Mouse (Mus musculus) intestine, embryonic 14.5 days (tissue): ENCODE data around the gene Camsap3. TPM values are rescaled to one million over a fixed set of nuclear protein-coding genes. Genes with fewer than 3 reads are reported as not detected.

Source experiments
- ATAC-seq: fragments of 200-750 bp; cut with Nextera tagmentation; replicated peaks from 2 replicates; pipeline ENCODE4 v1.8.0; 2017; ENCODE audit warnings: low read depth, moderate number of reproducible peaks, moderate TSS enrichment, moderate library complexity; ENCODE audit not compliant: low FRiP score, low TSS enrichment
- DNase-seq: peaks from one replicate; pipeline ENCODE4 v3.0.0-alpha.2; 2018; ENCODE audit warnings: low spot score
- H3K27ac ChIP-seq: fragments of 300-500 bp; sonication (generic); 2 replicates; pipeline ENCODE4 v1.5.1; 2014; ENCODE audit warnings: low read depth, mild to moderate bottlenecking, control low read depth
- H3K27me3 ChIP-seq: fragments of 300-500 bp; sonication (generic); replicated peaks from 2 replicates; pipeline ENCODE4 v1.6.1; 2014; ENCODE audit warnings: low read length, control low read depth; ENCODE audit not compliant: control insufficient read depth, insufficient read depth
- H3K36me3 ChIP-seq: fragments of 300-500 bp; sonication (generic); 2 replicates; pipeline ENCODE4 v1.6.1; 2014; ENCODE audit warnings: low read length, control low read depth; ENCODE audit not compliant: control insufficient read depth, insufficient read depth
- H3K4me1 ChIP-seq: fragments of 300-500 bp; sonication (generic); replicated peaks from 2 replicates; pipeline ENCODE4 v1.6.1; 2014; ENCODE audit warnings: low read length, control low read depth, mixed read lengths; ENCODE audit not compliant: control insufficient read depth, insufficient read depth
- H3K4me2 ChIP-seq: fragments of 300-500 bp; sonication (generic); 2 replicates; pipeline ENCODE4 v1.6.1; 2014; ENCODE audit warnings: low read length
- H3K4me3 ChIP-seq: fragments of 300-500 bp; sonication (generic); 2 replicates; pipeline ENCODE4 v1.5.1; 2014; ENCODE audit warnings: low read depth, low read length, control low read depth, mixed read lengths
- H3K9ac ChIP-seq: fragments of 300-500 bp; sonication (generic); 2 replicates; pipeline ENCODE4 v1.6.1; 2014; ENCODE audit warnings: mild to moderate bottlenecking, low read length
- H3K9me3 ChIP-seq: fragments of 300-500 bp; sonication (generic); 2 replicates; pipeline ENCODE4 v1.6.1; 2016; ENCODE audit warnings: low read length, control low read depth; ENCODE audit not compliant: control insufficient read depth
- WGBS: fragments of 180-500 bp; shearing (Covaris S2); extraction: QIAGEN DNeasy Blood & Tissue Kit; methylation state at CpG from one replicate; pipeline ENCODE4 v1.1.7; 2014; 5-methylcytosine and 5-hydroxymethylcytosine counted together
- polyA plus RNA-seq: library from polyadenylated mRNA; unstranded; fragments of >200 nt; fragmentation: Nextera tagmentation; extraction: Ambion mirVana; gene quantifications from 2 replicates; pipeline ENCODE4 v1.2.1, GENCODE M21; 2014

Camsap3 gene
- polyA plus RNA-seq, 1 experiment from 2014 or later: 21.5 TPM

DNA sequence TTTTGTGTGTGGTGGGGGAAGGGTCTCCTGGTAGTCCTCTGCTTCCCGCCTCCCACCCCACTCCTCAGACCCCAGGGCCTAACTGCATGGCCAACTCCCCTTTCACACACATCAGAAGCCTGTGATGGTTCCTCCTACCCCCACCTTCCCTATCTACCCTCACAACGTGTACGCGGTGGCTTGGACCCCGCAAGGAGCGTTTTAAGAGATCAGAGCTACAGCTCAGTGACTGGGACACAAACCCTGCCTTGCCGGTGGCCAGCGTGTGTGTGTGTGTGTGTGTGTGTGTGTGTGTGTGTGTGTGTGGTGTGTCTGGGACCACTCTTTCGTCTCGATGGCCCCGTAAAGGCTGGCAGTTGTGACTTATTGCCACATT is 1.2 kb downstream of the Camsap3 start:
- DNase-seq (no peak), ATAC-seq (peak; percentile 67)
- Histone ChIP-seq H3K27ac (no peak overlapping the region), H3K27me3 (peaks cover 12% of the 10 kb centered on the region), H3K9ac (peak overlapping the region; percentile 68), H3K4me2 (peak overlapping the region; percentile 87), H3K9me3 (no peaks in the 10 kb centered on the region), H3K36me3 (no peaks in the 10 kb centered on the region), H3K4me1 (no peaks in the 10 kb centered on the region), H3K4me3 (peak overlapping the region; percentile 63)
- 5% methylated on average over 11 of the region's 11 CpGs for WGBS

GRCm38 (mm10) chr8:3593470-3593869 is 6.4 kb downstream of the Camsap3 start:
- no peak overlapping the region for H3K4me2 ChIP-seq
- DNase-seq: no peak
- no peak overlapping the region for H3K9ac ChIP-seq
- no peak overlapping the region for H3K4me3 ChIP-seq
- 56% methylated on average over 3 of the region's 3 CpGs for WGBS
- H3K9me3 ChIP-seq: no peaks in the 10 kb centered on the region
- no peak for ATAC-seq
- H3K27me3 ChIP-seq: no peaks in the 10 kb centered on the region
- no peaks in the 10 kb centered on the region for H3K36me3 ChIP-seq
- H3K27ac ChIP-seq: no peak overlapping the region
- no peaks in the 10 kb centered on the region for H3K4me1 ChIP-seq

- Histone ChIP-seq H3K36me3 (no peaks in the 10 kb centered on the region), H3K9me3 (no peaks in the 10 kb centered on the region), H3K4me1 (no peaks in the 10 kb centered on the region), H3K9ac (no peak overlapping the region), H3K4me3 (no peak overlapping the region), H3K4me2 (no peak overlapping the region), H3K27ac (no peak overlapping the region), H3K27me3 (no peaks in the 10 kb centered on the region)
- ATAC-seq (no peak), DNase-seq (no peak)
- 90% methylated on average over 2 of the region's 2 CpGs for WGBS
Observed at GRCm38 (mm10) chr8:3594466-3594865, 7.4 kb downstream of the Camsap3 start.

DNA sequence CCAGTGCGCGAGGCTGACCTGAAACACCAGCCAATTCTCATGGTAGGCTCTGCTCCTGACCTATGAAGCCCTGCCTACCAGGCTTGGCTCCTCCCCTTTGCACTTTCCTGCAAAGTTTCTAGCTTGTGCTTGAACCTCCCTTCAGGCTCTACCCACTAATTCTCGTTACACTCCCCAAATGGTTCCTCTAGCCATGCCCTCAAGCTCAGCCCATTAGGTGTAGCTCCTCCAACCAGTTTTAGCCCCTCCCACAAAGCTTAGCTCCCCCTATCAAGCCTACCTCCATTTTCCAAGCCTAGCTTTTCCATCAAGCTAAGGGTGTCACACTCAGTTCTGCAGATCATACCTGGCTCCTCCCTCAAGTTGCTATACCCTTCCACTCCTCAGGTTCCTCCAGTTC is 11.0 kb downstream of the Camsap3 start:
- Histone ChIP-seq H3K9me3 (no peaks in the 10 kb centered on the region), H3K36me3 (peaks cover 8% of the 10 kb centered on the region; the same call in 1 of the 2 replicates), H3K4me3 (no peak overlapping the region), H3K27me3 (no peaks in the 10 kb centered on the region), H3K27ac (no peak overlapping the region), H3K4me1 (no peaks in the 10 kb centered on the region), H3K4me2 (no peak overlapping the region), H3K9ac (no peak overlapping the region)
- WGBS: 72% methylated on average over 3 of the region's 3 CpGs
- no peak for DNase-seq
- ATAC-seq: no peak

- Histone ChIP-seq H3K9ac (no peak overlapping the region), H3K4me3 (no peak overlapping the region), H3K36me3 (peaks cover 13% of the 10 kb centered on the region), H3K4me1 (no peaks in the 10 kb centered on the region), H3K27ac (no peak overlapping the region), H3K4me2 (no peak overlapping the region), H3K9me3 (no peaks in the 10 kb centered on the region), H3K27me3 (no peaks in the 10 kb centered on the region)
- WGBS: 75% methylated on average over 1 of the region's 1 CpGs
- DNase-seq (no peak), ATAC-seq (no peak)
Observed at GRCm38 (mm10) chr8:3599219-3599618, 12.1 kb downstream of the Camsap3 start.

DNA sequence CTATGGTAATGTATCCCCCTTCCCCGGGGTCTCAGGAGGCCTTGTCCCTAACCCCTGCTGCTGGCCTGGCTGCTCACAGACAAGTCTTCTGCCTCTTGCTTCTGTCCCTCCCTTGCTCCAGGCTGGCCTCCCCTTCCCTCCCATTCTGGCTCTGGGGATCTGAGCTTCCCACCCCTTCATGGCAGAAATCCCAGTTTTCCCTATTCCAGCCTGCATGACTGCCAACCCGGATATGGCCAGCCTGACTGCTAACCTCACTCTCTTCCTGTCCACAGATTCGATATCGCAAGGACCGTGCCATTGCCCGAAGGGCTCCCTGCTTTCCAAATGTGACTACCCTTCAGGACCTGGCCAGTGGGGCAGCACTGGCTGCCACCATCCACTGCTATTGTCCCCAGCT is 13.3 kb downstream of the Camsap3 start:
- Histone ChIP-seq H3K27me3 (no peaks in the 10 kb centered on the region), H3K4me2 (no peak overlapping the region), H3K9me3 (no peaks in the 10 kb centered on the region), H3K4me1 (no peaks in the 10 kb centered on the region), H3K27ac (no peak overlapping the region), H3K36me3 (peaks cover 14% of the 10 kb centered on the region), H3K4me3 (no peak overlapping the region), H3K9ac (no peak overlapping the region)
- ATAC-seq: no peak
- WGBS: 86% methylated on average over 6 of the region's 6 CpGs
- DNase-seq: no peak

DNA sequence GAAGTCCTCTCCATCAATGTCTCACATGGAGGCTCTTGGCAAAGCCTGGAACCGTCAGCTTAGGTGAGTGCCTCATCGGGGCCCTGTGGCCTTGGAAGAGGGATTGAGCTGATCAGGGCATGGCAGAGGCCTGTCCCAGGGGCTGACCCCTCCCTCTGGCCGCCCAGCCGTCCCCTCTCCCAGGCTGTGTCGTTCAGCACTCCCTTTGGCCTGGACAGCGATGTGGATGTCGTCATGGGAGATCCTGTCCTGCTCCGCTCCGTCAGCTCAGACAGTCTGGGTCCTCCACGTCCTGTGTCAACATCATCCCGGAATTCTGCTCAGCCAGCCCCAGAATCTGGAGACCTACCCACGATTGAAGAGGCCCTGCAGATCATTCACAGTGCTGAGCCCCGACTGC is 16.3 kb downstream of the Camsap3 start:
- H3K36me3 ChIP-seq: peaks cover 26% of the 10 kb centered on the region

GRCm38 (mm10) chr8:3606593-3606992 is 19.5 kb downstream of the Camsap3 start:
- H3K27me3 ChIP-seq: no peaks in the 10 kb centered on the region
- no peak for DNase-seq
- 78% methylated on average over 16 of the region's 16 CpGs for WGBS
- no peak overlapping the region for H3K4me3 ChIP-seq
- H3K9me3 ChIP-seq: no peaks in the 10 kb centered on the region
- ATAC-seq: no peak
- no peak overlapping the region for H3K4me2 ChIP-seq
- H3K4me1 ChIP-seq: no peaks in the 10 kb centered on the region
- no peak overlapping the region for H3K9ac ChIP-seq
- H3K27ac ChIP-seq: no peak overlapping the region
- peaks cover 49% of the 10 kb centered on the region for H3K36me3 ChIP-seq

More for the DNA sequence above, 16.3 kb downstream of the Camsap3 start:
- Histone ChIP-seq H3K4me1 (no peaks in the 10 kb centered on the region), H3K9ac (no peak overlapping the region), H3K4me3 (no peak overlapping the region), H3K27ac (no peak overlapping the region), H3K27me3 (no peaks in the 10 kb centered on the region), H3K4me2 (no peak overlapping the region), H3K9me3 (no peaks in the 10 kb centered on the region)
- no peak for ATAC-seq
- no peak for DNase-seq
- 70% methylated on average over 13 of the region's 13 CpGs for WGBS

DNA sequence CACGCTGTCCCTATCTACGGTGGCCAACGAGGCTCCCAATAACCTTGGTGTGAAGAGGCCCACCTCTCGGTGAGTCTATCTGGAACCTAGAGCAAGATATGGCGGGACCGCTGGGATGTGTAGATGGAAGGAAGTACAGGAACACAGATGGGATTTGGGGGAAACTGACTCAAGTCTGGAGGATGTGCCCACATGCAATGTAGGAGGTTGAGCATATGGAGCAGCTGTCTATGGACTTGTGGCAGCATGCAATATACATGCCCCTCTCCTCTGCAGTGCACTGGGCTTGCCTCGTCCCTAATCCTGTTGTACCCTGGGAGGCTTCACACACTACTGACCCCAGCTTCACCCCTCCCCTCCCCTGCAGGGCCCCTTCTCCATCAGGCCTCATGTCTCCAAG is 20.7 kb downstream of the Camsap3 start:
- H3K27ac ChIP-seq: no peak overlapping the region
- DNase-seq: no peak
- H3K4me2 ChIP-seq: no peak overlapping the region
- H3K27me3 ChIP-seq: no peaks in the 10 kb centered on the region
- H3K9me3 ChIP-seq: no peaks in the 10 kb centered on the region
- no peak overlapping the region for H3K9ac ChIP-seq
- ATAC-seq: no peak
- no peak overlapping the region for H3K4me3 ChIP-seq
- H3K4me1 ChIP-seq: no peaks in the 10 kb centered on the region
- WGBS: 93% methylated on average over 7 of the region's 7 CpGs
- peaks cover 62% of the 10 kb centered on the region for H3K36me3 ChIP-seq
